Mouse (Mus musculus) olfactory bulb, adult 2 months (tissue): ENCODE results near the gene Gm44790.

ENCODE experiments used
- CTCF ChIP-seq: fragments of 200-500 bp; IDR thresholded peaks from 2 replicates; pipeline ENCODE4 v1.5.1; 2012; ENCODE audit warnings: low read depth, mild to moderate bottlenecking, low read length, moderate library complexity; ENCODE audit not compliant: insufficient read depth
- POLR2A ChIP-seq: fragments of 200-500 bp; IDR thresholded peaks from 2 replicates; pipeline ENCODE4 v1.6.1; 2012; ENCODE audit warnings: mild to moderate bottlenecking, low read depth, low read length, moderate library complexity; ENCODE audit not compliant: insufficient read depth

DNA sequence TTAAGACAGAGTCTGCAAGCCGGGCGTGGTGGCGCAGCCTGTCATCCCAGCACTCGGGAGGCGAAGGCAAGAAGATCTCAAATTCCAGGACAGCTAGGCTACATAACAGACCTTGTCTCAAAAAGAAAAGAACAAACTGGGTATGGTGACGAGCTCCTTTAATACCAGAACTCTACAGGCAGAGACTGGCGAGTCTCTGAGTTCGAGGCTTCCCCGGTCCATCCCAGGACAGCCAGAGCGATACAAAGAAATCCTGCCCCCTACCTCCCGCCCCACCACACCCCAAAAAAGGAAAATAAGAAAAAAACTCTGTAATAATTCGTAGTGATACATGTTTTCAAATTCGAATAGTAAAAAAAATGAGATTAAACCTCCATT, 12.7 kb downstream of the Gm44790 start:
- TF ChIP-seq POLR2A: no peak
- TF ChIP-seq CTCF: no peak
